Mouse (Mus musculus): Measurements from ENCODE around the gene Peli2.

Peli2 gene

DNA sequence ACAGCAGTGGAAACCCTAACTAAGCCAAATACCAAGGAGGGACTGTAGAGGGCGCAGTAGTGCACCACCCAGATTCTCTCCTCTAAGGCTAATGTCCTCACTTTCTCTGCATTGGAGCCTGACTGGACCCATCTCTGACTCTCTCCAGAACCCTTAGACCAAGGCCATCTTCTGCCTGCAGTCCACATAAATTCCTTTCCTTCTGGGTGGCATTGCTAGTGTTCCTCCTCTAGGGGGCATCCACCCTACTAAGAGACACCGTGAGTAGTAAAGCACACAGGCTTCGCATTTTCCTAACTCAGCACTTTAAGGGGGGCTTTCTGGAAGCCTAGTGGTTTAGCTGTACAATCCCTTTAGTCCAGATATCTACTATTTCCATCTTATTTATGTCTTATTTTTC, 207.1 kb downstream of the Peli2 start:
- ATAC-seq (ENCODE audit: insufficient number of reproducible peaks, low FRiP score, low TSS enrichment), result no peak

- no peak for ATAC-seq (ENCODE audit: insufficient number of reproducible peaks, low FRiP score, low TSS enrichment)
These were observed 209.2 kb downstream of the Peli2 start for GRCm38 (mm10) chr14:48329716-48330365.
